Mouse (Mus musculus) heart, adult 18-20 months (tissue): ENCODE results near the gene Tas1r3. TPM values are rescaled to one million over a fixed set of nuclear protein-coding genes. Genes with fewer than 3 reads are reported as not detected.
A peak's percentile ranks its signal among the peaks of the same experiment; 100 is the strongest.

Experiments used
- DNase-seq, 2 experiments: peaks; one replicate each; pipeline ENCODE4 v3.0.0; 2021 to 2022; ENCODE audit warnings: mixed read lengths in 1 of 2
- long read RNA-seq, 2 experiments: library from polyadenylated mRNA; stranded (forward); transcript quantifications; one replicate each; pipeline ENCODE4 v2.0.0; 2021
- total RNA-seq, 2 experiments: library from RNA; stranded (reverse); gene quantifications; 2 replicates each; pipeline ENCODE4 v1.2.3; 2021

Tas1r3 gene
- under 1 TPM; 0.22 to 0.23 TPM for total RNA-seq
- long read RNA-seq, experiment 1: 0 reads
- long read RNA-seq, experiment 2: 0 reads

DNA sequence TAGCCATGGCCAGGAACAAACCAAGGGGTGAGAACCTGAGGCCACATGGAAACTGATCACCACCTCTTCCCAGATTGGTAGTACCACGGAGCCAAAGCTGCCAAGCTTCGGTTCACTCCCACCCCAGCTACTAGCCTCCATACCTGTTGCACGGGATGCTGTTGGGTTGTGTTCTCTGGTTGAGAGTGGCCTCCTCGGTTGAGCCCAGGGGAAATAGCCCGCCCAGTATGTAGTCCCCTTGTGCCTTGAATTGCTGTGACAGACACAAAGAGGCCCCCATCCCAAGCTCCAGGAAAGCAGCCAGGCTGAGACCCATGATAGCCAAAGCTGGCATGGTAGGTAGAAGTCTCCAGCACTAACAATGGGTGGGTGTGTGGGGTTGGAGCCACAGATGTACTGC, at the start of gene Tas1r3:
Gene Tas1r3, minus strand, starts transcription at position 362 of the 400 bp plus-strand sequence.
- no peak for DNase-seq

DNA sequence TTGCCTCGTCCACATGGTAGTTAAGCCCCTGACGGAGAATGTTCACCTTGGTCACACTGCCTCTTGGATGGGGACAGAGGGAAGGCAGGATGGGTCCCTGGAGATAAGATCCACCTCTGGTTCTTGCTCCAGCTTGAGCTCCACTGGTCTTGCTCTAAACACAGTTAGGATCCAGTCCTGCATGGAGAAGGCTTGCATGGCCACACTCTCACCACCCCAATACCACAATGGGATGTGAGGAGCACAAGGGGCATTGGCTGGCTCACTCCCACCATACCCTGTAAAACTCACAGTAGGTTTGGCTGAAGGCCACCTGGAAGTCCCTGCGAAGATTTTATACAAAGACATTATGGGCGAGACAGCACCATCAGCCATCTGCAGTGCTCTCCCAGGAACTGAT, 45.6 kb upstream of the Tas1r3 start:
- peak in 1 of 2 experiments; percentile 1 for DNase-seq

DNA sequence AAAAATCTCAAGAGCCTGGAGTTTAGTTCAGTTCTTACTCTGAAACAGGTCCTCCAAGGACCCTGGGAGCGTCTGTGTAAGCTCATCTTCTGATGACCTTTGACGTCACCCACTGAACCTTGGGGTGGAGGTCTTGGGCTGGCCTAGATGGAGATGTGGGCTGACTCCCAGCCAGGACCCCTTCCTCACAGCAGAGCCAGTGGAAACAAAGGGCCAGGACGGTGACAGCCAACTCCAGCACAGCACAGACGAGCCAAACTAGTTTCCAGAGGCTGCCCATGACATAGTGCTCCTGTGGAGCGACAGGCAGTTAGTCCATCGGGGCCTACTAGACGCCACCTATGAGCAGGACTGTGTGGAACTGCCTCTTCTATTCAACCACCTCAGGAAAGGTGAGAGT, 45.1 kb upstream of the Tas1r3 start:
- peak; percentile 1 for DNase-seq

DNA sequence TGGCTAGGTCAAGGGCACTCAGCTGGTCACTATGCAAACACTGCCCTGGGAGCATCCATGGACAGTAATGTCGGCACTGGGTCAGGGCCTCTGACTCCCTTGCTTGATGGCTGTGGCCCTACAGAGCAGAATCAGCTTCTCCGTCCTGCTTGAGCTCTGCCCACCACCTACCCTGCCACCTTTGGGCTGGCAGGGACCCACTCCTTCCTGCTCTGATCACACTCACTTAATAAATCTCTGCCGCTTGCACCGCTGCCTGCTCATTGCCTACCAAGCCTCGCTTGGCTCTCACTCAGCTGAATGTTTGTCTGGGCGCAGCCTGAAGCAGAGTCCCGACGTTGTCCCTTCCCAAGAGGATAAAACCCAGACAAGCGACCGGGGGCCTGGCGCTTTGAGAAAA, 43.8 kb upstream of the Tas1r3 start:
- DNase-seq: peak in 1 of 2 experiments; percentile 1

DNA sequence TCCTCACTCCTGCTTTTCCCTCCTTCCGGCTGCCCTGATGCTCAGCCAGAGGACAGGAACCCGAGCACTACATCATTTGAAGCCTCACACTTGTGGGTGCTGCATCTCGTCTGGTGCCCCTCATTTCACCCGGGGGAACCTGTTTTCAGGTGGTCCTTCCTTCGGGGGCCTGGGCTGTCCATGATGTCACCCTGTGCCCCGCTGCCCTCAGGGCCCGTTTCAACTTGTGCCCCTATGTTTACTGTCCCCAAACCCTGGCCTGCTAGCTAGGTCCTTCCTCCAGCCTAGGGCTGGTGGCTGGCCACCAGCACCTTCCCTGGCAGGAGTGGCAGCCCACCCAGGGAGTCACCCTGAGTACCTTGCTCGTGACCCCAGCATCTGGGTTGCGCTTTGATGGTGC, 43.0 kb upstream of the Tas1r3 start:
- DNase-seq: peak in 1 of 2 experiments; percentile 1

DNA sequence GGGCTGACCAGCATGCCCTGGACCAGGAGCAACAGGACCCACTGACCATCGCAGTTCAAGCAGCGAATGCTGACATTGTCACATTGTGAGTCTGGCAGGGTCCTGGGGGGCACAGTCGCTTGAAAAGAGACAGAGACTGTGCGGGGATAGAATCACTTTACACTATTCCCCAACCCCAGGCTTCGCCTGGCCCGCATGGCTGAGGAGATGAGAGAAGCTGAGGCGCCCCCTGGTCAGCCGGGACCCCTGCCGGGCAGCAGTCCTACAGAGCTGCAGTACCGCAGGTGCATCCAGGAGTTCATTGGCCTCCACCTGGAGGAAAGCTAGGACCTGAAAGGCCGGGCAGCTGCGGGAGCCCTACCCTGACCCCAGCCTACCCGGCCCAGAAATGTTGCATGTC, 42.5 kb upstream of the Tas1r3 start:
- DNase-seq: no peak

DNA sequence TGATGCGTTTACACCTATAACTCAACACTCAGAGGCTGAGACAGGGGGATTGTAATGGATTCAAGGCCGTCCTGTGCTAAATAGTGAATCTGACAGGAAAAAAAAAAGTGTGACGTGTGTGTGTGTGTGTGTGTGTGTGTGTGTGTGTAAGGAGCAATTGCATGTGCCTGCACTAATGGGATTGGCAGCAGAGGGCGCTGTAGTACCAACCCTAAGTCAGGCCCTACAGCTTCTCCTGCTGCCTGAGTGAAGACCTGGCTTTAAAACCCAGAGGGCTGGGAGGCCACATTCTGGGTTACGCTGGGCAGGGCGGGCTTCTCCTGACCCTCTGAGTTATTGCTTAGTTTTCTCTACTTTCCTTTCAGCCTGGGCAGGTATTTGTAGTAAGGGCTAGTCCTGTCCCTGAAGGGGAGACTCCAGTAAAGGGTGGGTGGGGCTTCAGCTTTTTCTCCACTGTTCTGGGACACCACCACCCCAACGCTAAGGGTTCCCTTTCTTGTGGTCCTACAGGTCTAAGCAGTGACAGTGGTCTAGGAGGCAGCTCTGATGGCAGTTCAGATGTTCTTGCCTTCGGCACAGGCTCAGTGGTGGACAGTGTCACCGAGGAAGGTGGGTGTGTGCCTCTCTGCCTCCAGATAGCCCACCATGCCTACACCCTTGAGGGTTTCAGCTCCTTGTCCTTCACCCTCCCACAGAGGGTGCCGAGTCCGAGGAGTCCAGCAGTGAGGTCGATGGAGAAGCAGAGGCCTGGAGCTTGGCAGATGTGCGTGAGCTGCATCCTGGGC, 41.3 kb upstream of the Tas1r3 start:
- DNase-seq: peak in 1 of 2 experiments; percentile 5

DNA sequence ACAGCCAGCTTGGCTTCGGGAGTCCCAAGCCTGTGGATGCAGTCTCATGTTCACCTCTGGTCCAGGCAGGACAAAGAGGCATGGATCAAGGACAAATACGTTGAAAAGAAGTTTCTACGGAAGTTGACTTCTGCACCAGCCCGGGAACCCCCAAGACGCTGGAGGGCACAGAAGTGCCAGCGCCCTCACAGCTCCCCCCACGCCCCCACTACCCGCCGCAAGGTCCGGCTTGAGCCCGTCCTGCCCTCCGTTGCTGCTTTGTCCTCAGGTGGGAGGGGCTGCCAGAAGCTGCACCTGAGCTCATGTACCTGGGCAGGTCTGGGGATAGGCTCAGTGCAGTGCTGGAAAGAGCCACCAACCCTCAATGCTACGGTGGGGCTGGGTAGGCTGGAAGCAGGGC, 40.1 kb upstream of the Tas1r3 start:
- DNase-seq: peak in 1 of 2 experiments; percentile 1

DNA sequence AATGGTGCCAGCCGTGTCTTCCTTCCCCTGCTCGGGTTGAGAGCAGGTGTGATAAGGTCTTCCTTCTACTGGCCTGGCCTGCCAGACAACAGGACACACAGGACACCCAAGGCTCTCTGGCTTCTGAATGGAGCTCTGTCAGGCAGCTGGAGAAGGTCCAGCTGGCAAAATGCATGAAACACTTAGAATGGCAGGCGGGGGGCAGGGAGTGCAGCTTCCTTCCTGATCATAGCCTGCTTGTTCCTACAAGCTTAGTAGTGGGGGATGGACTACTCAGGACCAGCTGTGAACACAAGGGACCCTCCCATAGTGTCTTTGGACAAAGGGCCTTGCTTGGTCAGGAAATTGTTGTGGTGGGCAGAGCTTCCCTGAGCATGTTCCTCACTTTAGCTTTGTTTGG, 38.0 kb upstream of the Tas1r3 start:
- DNase-seq: peak; percentile 52 to 59

DNA sequence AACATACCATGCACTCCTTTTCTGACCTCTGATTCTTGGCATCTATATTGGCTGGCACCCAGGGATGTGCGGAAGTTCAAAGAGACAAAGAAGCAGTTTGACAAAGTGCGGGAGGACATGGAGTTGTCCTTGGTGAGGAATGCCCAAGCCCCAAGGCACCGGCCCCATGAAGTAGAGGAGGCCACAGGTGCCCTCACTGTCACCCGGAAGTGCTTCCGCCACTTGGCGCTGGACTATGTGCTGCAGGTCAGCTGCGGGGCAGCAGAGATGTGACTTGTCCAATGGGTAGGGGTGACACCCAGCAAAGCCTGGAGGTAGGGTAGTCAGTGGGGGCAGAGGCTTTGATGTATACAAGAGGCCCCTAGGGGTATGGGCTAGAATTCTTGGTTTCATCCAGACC, 36.2 kb upstream of the Tas1r3 start:
- DNase-seq: peak in 1 of 2 experiments; percentile 5

DNA sequence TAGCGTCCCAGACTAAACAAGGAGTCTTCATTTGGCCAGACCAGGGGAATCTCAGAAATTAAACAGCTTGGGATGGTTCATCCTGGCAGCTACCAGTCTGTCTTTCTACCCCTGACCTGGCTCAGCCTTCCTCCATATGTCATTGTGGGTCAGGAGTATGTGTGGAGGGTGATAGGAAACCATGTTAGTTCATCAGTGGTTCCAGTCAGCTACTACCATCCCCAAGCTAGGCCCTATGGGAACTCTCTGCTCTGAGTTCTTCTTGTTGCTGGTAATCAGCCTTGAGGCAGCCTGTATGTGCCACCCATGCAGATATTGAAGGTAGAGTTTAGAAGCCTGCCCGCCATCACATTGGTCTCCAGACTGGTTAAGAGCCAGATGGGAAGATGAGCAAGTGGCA, 35.2 kb upstream of the Tas1r3 start:
- DNase-seq: no peak

DNA sequence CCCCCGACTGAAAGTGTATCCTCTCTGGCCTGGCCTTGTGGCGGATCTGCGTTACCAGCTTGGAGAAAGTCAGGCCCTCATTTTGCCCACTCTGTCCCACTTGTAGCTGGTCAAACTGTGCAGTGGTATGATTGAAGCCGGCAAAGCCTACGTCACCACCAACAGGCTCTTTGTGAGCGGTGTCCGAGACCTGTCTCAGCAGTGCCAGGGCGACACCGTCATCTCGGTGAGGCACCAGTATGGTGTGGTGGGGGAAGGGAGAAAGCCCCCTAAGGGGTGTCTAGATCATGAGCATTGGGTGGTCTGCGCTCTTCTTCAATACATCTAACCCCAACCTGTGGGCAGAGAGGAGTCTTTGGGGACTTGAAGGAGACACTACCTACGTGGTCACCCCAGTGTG, 33.3 kb upstream of the Tas1r3 start:
- no peak for DNase-seq

DNA sequence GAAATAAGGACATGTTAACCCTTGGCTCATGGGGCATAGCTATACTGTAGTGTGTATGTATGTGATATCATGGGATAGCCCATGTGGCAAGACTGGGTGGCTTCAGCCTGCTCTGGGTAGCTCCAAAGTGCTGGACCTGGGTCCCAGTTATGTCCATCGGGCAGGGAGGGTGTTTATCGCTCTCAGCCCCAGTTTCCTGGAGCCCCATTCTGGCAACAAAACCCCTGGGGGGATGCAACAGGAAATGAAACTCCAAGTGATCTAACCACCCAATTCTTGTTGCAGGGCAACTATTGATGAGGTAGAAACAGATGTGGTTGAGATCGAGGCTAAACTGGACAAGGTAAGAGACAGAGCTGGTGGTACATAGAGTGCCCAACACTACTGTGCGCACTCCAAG, 32.7 kb upstream of the Tas1r3 start:
- no peak for DNase-seq

DNA sequence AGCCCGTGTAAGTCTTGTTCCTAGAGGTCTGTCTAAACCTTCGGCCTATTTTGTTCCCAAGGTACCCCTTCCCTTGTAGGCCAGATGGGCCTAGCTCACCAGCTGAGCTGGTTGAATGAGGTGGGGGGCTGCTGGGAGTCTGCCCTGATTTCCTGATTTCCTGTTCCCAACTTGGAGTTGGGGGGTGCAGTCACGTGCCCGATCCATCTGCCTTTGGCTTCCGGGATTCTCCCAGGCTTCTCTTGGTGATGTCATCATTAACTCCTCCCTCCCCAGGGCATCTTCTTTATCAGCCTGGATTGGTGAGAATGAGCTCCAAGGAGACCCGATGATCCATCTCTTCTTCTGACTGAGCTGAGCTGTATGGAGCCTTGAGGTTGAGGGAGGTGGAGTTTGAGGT, 32.1 kb upstream of the Tas1r3 start:
- DNase-seq: peak; percentile 72 to 81

DNA sequence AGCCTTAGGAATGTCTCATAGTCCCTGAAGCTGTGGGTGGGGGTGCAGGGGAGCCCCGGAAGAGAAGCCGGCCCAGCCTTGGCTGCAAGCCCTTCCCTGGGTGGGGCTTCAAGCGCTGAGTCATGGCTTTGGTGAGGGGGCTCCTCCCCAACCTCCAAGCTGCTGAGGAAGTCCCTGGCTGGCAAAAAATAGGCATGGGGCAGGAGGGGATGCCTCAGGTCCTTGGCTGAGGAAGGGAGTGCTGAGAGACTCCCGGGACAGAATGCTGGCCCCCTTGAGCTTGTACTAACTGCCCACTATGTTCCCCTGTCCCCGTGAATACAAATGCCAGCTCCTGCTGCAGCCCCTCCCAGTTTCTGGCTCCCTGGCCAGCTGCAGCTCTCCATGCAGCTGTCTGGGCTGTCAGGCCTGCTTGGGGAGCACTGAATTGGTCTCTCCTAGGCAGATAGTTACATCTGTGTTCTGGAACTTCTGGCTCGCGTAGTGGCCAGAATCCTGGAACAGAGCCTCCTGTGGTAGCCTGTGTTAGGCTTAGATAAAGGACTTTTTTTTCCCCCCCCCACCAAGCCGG, 31.2 kb upstream of the Tas1r3 start:
- peak; percentile 88 to 92 for DNase-seq

DNA sequence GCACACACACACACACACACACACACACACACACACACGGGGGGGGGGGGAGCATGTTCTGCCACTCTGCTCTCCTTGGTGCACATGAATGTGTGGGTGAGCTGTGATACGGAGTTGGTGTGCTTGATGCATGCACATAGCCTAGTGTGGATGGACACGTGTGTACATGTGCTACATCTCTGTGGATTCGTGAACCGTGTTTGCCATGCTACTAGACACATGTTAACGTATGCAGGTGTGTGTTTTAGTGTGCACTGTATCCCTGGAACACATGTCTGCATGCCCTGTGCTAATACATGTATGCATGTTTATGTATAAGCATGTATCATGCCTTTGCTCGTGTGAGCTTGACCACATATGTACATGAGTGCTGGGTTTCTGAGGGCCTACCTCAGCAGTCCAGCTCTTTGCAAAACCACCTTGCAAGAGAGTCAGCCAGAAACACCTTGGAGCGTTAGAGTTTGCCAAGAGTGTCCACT, 30.1 kb upstream of the Tas1r3 start:
- no peak for DNase-seq

DNA sequence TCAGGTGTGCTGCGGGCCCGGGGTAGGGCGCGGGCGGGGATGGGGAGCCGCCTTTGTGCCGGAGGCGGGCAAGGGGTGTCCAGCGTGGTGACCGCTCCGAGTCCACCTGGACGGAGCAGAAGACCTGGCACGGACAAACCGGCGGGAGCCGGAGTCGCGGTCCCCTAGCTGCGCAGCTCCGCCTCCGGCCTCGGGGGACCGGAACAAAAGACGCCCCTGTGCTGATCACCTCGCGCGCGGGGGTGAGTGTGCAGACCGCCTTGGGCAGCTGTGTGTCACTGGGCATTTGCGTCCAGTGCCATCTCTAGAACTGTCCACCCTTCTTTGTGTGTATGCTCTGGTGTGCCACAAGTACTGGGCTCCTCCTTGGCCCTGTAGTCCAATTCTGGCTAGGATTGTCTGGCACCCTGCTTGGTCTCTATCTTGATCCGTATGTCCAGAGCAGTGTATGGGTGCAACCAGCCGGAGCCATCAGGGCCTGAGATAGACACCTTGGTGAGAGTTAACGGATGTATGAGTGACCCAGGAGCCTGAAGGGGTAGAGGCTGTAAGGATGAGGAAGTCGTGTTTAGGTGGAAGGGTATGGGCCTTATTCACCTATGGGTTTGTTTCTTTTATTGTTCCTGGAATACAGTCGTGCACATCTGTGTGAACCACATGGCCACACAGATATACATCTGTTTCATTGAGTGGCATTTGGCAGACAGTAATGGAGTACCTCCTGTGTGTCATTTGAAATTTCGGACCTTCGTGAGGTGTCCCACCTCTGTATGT, 29.5 kb upstream of the Tas1r3 start:
- DNase-seq: peak in 1 of 2 experiments; percentile 52

DNA sequence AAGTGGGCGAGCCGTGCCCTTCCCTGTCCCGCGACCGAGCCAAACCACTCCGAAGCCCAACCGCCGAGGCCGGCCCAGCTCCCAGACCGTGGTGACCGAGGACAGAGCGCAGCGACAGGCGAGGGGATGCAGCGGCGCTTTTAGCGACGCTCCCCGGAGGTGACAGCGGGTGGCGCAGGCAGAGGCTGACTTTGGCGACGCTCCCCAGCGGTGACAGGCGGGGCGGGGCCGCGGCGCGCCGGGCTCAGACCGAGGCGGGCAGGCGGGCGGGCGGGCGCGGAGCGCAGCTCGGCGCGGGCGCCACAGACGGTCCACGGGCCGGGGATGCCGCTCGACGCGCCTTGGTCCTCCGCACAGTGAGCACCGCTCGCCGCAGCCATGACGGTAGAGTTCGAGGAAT, 28.9 kb upstream of the Tas1r3 start:
- peak; percentile 88 to 89 for DNase-seq

DNA sequence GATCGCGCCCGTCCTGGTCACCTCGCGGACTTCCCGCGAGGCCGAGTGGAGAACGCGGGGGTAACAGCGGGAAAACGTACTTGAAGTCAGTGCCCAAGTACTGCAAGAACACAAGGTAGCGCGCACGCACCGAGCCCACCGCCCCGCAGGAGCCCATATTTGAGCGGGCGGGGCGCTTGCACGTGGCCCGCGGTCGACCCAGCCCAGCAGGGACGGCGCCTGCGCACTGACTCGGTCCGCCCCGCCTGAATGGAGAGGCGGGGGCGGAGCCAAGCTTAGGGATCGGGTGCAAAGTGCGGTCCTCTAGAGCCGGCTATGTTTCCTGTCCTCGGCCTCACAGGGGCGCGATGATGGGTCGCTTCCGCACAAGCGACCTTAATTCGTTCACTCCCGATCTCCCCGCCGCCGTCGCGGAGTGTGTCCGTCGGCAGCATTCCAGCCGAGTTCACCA, 28.4 kb upstream of the Tas1r3 start, which contains the start of the genes Pusl1 and Acap3:
Gene Pusl1, minus strand, starts transcription at position 231 of the 451 bp plus-strand sequence.
Gene Acap3, plus strand, starts transcription at position 272 of the 451 bp plus-strand sequence.
- peak; percentile 96 to 98 for DNase-seq

DNA sequence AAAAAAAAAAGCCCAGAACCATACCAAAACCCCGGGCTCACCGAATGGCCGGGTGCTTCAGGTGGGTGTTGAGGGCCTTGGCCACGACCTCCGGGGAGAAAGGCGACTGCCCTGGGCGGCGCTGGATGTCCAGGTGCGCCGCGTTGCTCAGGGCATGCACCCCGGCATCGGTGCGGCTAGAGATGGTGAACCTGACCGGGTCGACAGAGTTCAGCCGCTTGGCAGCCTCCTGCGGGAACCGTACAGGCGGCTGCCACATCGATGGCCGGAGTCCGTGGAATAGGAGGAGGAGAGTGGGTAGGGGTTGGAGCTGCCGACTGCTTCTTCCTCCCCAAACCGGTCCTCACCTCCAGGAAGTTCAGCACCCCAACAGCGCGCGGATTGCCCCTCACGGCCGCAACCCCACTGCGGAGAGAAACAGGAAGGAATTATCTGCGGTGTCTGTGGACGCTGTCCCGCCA, 27.9 kb upstream of the Tas1r3 start:
- DNase-seq: no peak

DNA sequence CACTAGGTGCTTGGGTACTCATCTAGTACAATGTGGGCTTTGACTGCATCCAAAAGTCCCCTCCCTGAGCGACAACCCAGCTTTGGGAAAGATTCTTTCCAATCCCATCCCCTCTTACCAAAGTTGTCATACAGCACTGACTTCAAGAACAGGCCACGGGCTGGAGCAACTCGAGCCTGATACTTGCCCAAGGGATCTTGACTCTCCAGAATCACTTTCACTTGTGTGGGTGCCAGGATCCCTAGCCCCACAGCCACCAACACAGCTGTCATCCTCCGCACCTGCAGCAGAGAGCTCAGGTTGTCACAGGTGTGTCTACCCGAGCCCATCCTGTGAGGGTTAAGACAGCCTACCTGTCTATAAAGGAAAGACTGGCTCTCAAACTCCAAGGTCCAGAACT, 26.2 kb upstream of the Tas1r3 start:
- DNase-seq: no peak

DNA sequence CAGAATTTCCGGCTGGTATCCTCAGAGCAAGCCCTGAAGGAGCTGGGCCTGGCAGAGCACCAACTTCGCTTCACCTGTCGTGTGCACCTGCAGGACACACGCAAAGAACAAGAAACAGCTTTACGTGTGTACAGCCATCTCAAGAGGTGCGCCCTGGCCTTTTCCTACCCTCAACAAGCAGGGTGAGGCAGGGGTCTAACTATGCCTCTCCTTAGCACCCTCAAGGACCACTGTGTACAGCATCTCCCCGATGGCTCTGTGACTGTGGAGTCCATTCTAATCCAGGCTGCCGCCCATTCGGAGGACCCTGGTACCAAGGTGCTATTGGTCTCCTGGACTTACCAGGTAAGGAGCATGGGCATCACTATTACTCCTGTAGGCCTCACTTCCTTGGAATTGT, 25.0 kb upstream of the Tas1r3 start:
- DNase-seq: no peak

DNA sequence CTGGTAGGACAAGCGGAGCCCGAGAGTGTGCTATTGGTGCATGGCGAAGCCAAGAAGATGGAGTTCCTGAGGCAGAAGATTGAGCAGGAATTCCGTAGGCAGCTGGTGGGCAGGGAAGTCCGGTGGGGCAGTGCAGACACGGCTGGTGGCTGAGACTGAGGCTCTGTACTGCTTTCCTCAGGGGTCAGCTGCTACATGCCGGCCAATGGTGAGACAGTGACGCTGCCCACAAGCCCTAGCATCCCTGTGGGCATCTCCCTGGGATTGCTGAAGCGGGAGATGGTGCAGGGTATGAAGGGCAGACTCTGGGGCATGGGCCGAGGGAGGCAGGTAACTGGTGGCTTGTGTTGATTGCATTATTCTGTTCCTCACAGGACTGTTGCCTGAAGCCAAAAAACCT, 24.5 kb upstream of the Tas1r3 start:
- no peak for DNase-seq
